Mouse (Mus musculus) forebrain, embryonic 15.5 days (tissue): ENCODE results near the gene Cd19. TPM values are rescaled to one million over a fixed set of nuclear protein-coding genes. Genes with fewer than 3 reads are reported as not detected.

Source experiments
- ATAC-seq: fragments of 200-750 bp; cut with Nextera tagmentation; replicated peaks from 2 replicates; pipeline ENCODE4 v1.8.0; 2017; ENCODE audit warnings: mild to moderate bottlenecking, moderate TSS enrichment, moderate library complexity
- H3K27ac ChIP-seq: fragments of 300-500 bp; sonication (generic); replicated peaks from 2 replicates; pipeline ENCODE4 v1.5.1; 2015; ENCODE audit warnings: mild to moderate bottlenecking, inconsistent platforms
- H3K27me3 ChIP-seq: fragments of 300-500 bp; sonication (generic); 2 replicates; pipeline ENCODE4 v1.6.1; 2015; ENCODE audit warnings: inconsistent platforms
- H3K36me3 ChIP-seq: fragments of 300-500 bp; sonication (generic); 2 replicates; pipeline ENCODE4 v1.6.1; 2015; ENCODE audit warnings: mild to moderate bottlenecking, inconsistent platforms
- H3K4me1 ChIP-seq: fragments of 300-500 bp; sonication (generic); 2 replicates; pipeline ENCODE4 v1.6.1; 2015; ENCODE audit warnings: inconsistent platforms
- H3K4me2 ChIP-seq: fragments of 300-500 bp; sonication (generic); replicated peaks from 2 replicates; pipeline ENCODE4 v1.6.1; 2015; ENCODE audit warnings: mild to moderate bottlenecking, inconsistent platforms
- H3K4me3 ChIP-seq: fragments of 300-500 bp; sonication (generic); 2 replicates; pipeline ENCODE4 v1.5.1; 2015; ENCODE audit warnings: mild to moderate bottlenecking, inconsistent platforms
- H3K9ac ChIP-seq: fragments of 300-500 bp; sonication (generic); replicated peaks from 2 replicates; pipeline ENCODE4 v1.6.1; 2015; ENCODE audit warnings: mild to moderate bottlenecking, inconsistent platforms
- H3K9me3 ChIP-seq: fragments of 300-500 bp; sonication (generic); 2 replicates; pipeline ENCODE4 v1.6.1; 2016; ENCODE audit warnings: inconsistent platforms
- WGBS: fragments of 180-500 bp; shearing (Covaris S2); methylation state at CpG from one replicate; pipeline ENCODE4 v1.1.7; 2015; ENCODE audit warnings: mixed read lengths; 5-methylcytosine and 5-hydroxymethylcytosine counted together
- microRNA-seq: library from miRNA; unstranded; fragments of <30 nt; microRNA quantifications from one replicate; pipeline ENCODE4, GENCODE M21; 2016
- polyA plus RNA-seq: library from polyadenylated mRNA; unstranded; fragments of >200 nt; fragmentation: Nextera tagmentation; extraction: Ambion mirVana; gene quantifications from 2 replicates; pipeline ENCODE4 v1.2.1, GENCODE M21; 2015

The Cd19 gene
- polyA plus RNA-seq, 1 experiment from 2014 or later, result not detected

DNA sequence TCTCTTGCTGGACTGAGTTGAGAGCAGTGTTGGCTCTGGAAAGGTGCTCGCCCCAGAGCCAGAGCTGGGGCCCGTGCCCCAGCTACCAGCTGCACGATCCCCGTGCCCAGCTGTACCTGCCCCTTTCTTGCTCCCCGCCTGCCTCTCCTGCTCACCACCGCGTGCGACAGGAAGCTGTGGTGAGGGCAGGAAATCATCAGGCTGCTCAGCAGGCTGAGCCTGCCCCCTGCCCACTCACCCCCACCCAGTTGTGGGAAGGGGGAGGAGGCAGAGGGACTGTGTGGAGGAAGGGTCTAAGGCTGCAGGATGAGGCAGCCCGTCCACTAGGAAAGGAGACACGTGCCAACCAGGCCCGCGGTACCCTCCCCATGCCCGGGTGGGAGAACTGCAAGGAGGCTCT is 45.3 kb downstream of the Cd19 start, which contains the start of gene Lat:
Lat (minus strand) TSS at position 178 of the 400 bp plus-strand sequence.
- no peaks in the 10 kb centered on the region for H3K27me3 ChIP-seq
- no peak within 1 kb of the TSS for H3K4me2 ChIP-seq
- H3K27ac ChIP-seq, result no peak within 1 kb of the TSS
- WGBS, result 88% methylated on average over 12 of the region's 13 CpGs
- H3K4me1 ChIP-seq, result no peaks in the 10 kb centered on the region
- no peak for ATAC-seq
- H3K4me3 ChIP-seq, result no peak within 1 kb of the TSS
- no peaks in the 10 kb centered on the region for H3K9me3 ChIP-seq
- H3K36me3 ChIP-seq, result peaks cover 44% of the 10 kb centered on the region
- no peak within 1 kb of the TSS for H3K9ac ChIP-seq

- Histone ChIP-seq H3K27ac (no peak overlapping the region), H3K4me2 (no peak overlapping the region), H3K4me1 (no peaks in the 10 kb centered on the region), H3K36me3 (peaks cover 42% of the 10 kb centered on the region), H3K9ac (no peak overlapping the region), H3K27me3 (no peaks in the 10 kb centered on the region), H3K4me3 (no peak overlapping the region), H3K9me3 (no peaks in the 10 kb centered on the region)
- WGBS, result 89% methylated on average over 8 of the region's 8 CpGs
- ATAC-seq, result no peak
These were observed 46.3 kb downstream of the Cd19 start for GRCm38 (mm10) chr7:126368367-126368766.

DNA sequence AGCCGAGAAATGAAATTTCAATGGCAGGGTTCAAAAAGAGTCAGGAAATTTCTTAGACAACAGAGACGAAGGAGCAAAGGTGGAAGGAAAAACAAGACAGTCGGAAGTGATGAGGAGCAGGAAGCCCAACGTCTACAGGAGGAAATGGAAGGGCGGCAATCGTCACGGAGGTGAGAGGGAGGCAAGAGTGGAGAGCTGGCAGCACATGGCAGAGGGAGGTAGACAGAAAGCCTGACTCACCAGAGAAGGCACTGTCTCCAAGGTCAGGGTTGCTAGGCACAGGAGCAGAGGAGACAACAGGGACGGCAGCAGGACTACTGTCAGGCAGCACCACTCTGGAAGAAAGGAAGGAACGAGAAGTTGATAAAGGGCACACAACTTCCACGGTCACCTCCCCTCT is 47.1 kb downstream of the Cd19 start:
- H3K27me3 ChIP-seq, result no peaks in the 10 kb centered on the region
- peaks cover 35% of the 10 kb centered on the region for H3K36me3 ChIP-seq
- no peak for ATAC-seq
- no peak overlapping the region for H3K4me3 ChIP-seq
- no peaks in the 10 kb centered on the region for H3K4me1 ChIP-seq
- H3K9me3 ChIP-seq, result no peaks in the 10 kb centered on the region
- H3K9ac ChIP-seq, result no peak overlapping the region
- no peak overlapping the region for H3K4me2 ChIP-seq
- WGBS, result 90% methylated on average over 10 of the region's 10 CpGs
- no peak overlapping the region for H3K27ac ChIP-seq

- WGBS, result 86% methylated on average over 6 of the region's 6 CpGs
- H3K9ac ChIP-seq, result no peak overlapping the region
- no peak overlapping the region for H3K4me3 ChIP-seq
- H3K4me1 ChIP-seq, result no peaks in the 10 kb centered on the region
- no peak overlapping the region for H3K27ac ChIP-seq
- H3K4me2 ChIP-seq, result no peak overlapping the region
- no peaks in the 10 kb centered on the region for H3K27me3 ChIP-seq
- H3K9me3 ChIP-seq, result no peaks in the 10 kb centered on the region
- H3K36me3 ChIP-seq, result no peaks in the 10 kb centered on the region
- ATAC-seq, result no peak
These were observed 51.7 kb downstream of the Cd19 start for GRCm38 (mm10) chr7:126363038-126363437.

GRCm38 (mm10) chr7:126359049-126359448 is 55.6 kb downstream of the Cd19 start:
- Histone ChIP-seq H3K27me3 (no peaks in the 10 kb centered on the region), H3K4me1 (no peaks in the 10 kb centered on the region), H3K4me2 (no peak overlapping the region), H3K9ac (no peak overlapping the region), H3K9me3 (no peaks in the 10 kb centered on the region), H3K36me3 (no peaks in the 10 kb centered on the region), H3K27ac (no peak overlapping the region), H3K4me3 (no peak overlapping the region)
- WGBS, result 79% methylated on average over 13 of the region's 13 CpGs
- no peak for ATAC-seq

Small RNA genes within 50 kb of the gene (microRNA-seq; reads per million reads assigned to microRNA genes)
- gene Mir7058, result not detected

Other genes with a start within 250 kb of the Cd19 start
- gene Xpo6, start 214.4 kb downstream of the Cd19 start, polyA plus RNA-seq, result 48.7 and 51.2 TPM in 2 replicates
- gene Sbk1, start 142.3 kb downstream of the Cd19 start, polyA plus RNA-seq, result 336 and 348 TPM in 2 replicates
- 0.67 and 1.1 TPM in 2 replicates for gene Lat, start 45.3 kb downstream of the Cd19 start, polyA plus RNA-seq
- 72.9 and 75.8 TPM in 2 replicates for gene Spns1, start 37.4 kb downstream of the Cd19 start, polyA plus RNA-seq
- gene Nfatc2ip, start 18.2 kb downstream of the Cd19 start, polyA plus RNA-seq, result 2.6 and 3.0 TPM in 2 replicates
- gene Rabep2, start 13.9 kb upstream of the Cd19 start, polyA plus RNA-seq, result 23.6 and 26.9 TPM in 2 replicates
- 0.20 and 0.37 TPM in 2 replicates for gene Atp2a1, start 48.2 kb upstream of the Cd19 start, polyA plus RNA-seq
- 69.1 and 72.7 TPM in 2 replicates for gene Sh2b1, start 60.5 kb upstream of the Cd19 start, polyA plus RNA-seq
- 127 and 130 TPM in 2 replicates for gene Tufm, start 72.5 kb upstream of the Cd19 start, polyA plus RNA-seq
- 65.2 and 69.0 TPM in 2 replicates for gene Atxn2l, start 88.5 kb upstream of the Cd19 start, polyA plus RNA-seq
- gene Eif3c, start 151.5 kb upstream of the Cd19 start, polyA plus RNA-seq, result 196 TPM in 2 replicates
- gene Apobr, start 170.1 kb upstream of the Cd19 start, polyA plus RNA-seq, result 0.25 and 0.32 TPM in 2 replicates
- gene Cln3, start 170.9 kb upstream of the Cd19 start, polyA plus RNA-seq, result 31.7 and 34.3 TPM in 2 replicates
- not detected in 2 replicates for gene Il27, start 180.1 kb upstream of the Cd19 start, polyA plus RNA-seq
- gene Nupr1, start 216.0 kb upstream of the Cd19 start, polyA plus RNA-seq, result 4.9 and 5.9 TPM in 2 replicates
- gene Sgf29, start 234.4 kb upstream of the Cd19 start, polyA plus RNA-seq, result 54.7 and 55.4 TPM in 2 replicates